Mouse (Mus musculus): ENCODE data around the gene Lnpk. TPM values are rescaled to one million over a fixed set of nuclear protein-coding genes. Genes with fewer than 3 reads are reported as not detected.
A peak's percentile ranks its signal among the peaks of the same experiment; 100 is the strongest.

Gene Lnpk
- total RNA-seq (2021) = 10 to 100 TPM; 17.9 to 20.9 TPM

- intact Hi-C loops (cut with DNase I) = no loop called here
- DNase-seq (ENCODE audit: low spot score) = peak; percentile 86
Observed at GRCm38 (mm10) chr2:74578843-74579489, at the start of gene Lnpk. Gene Lnpk, minus strand, starts transcription at chr2:74579435.

DNA sequence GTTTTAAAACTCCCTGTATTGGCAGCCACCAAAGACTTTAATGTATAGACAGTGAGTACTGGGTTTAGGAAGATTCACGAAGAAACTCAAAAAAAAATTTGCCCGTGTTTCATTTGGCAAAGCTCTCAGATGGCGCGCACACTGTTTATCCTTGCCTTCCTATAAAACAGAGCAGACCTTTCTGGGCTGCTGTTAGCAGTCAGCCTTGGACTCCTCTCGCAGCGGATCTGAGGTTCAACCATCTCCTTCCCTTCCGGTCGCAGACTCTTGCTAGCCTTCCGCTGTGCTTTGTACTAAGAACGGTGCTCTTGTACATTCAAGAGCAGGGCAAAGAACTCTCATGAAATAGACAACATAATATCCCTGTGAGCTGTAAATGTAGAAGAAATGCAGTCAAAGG is 41.1 kb upstream of the Lnpk start:
- no peak for DNase-seq (ENCODE audit: low spot score)
- intact Hi-C loops (cut with DNase I) = no loop called here

- no peak for DNase-seq (ENCODE audit: low spot score)
- intact Hi-C loops (cut with DNase I) = no loop called here
Observed at GRCm38 (mm10) chr2:74619676-74620246, 40.5 kb upstream of the Lnpk start.

GRCm38 (mm10) chr2:74617706-74618105 is 38.5 kb upstream of the Lnpk start:
- intact Hi-C loops (cut with DNase I) = no loop called here
- DNase-seq (ENCODE audit: low spot score) = no peak

GRCm38 (mm10) chr2:74611406-74611805 is 32.2 kb upstream of the Lnpk start:
- DNase-seq (ENCODE audit: low spot score) = no peak
- intact Hi-C loops (cut with DNase I) = no loop called here

DNA sequence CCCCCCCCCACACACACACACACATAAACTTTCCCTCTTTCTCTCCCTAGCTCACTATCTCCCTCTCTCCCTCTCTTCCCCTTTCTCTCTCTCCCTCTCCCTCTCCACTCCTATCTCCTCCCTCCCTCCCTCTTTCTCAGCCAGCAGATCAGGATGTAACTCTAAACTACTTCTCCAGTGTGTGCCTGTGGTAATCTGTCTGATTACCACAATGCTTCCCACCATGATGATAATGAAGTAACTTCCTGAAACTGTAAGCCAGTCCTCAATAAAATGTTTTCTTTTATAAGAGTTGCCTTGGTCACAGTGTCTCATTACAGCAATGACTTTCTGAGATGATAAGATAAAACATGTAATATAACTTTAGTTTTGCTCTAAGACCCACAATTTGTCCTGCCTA is 30.1 kb upstream of the Lnpk start:
- intact Hi-C loops (cut with DNase I) = no loop called here
- DNase-seq (ENCODE audit: low spot score) = no peak

DNA sequence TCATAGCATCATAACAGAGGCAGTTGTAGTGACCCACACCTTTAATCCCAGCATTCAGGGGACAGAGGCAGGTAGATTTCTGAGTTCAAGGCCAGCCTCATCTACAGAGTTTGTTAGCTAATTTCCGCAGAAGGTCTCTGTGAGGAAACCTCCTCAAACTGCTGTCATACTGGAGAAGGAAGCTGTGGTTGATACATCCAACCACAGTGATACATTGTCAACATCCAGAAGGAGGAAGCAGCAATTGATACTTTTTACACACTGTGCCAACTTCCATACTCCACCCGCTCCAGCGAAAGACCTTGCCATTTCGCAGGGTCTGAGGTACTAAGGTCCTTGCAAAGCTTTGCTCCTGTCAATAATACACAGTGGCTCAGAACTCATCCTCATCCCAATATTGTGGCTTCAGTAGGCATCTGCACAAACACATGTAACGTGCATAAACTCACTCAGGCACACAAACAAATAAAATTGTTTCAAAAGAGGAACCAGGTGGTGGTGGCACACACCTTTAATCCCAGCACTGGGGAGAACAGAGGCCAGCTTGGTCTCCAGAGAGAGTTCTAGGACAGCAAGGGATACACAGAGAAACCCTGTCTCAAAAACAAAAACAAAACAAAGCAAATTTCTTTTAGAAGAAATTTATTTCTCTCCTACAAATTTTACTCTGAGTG is 27.0 kb upstream of the Lnpk start:
- intact Hi-C loops (cut with DNase I) = no loop called here
- no peak for DNase-seq (ENCODE audit: low spot score)

- no peak for DNase-seq (ENCODE audit: low spot score)
- intact Hi-C loops (cut with DNase I) = no loop called here
Observed at GRCm38 (mm10) chr2:74604011-74604410, 24.8 kb upstream of the Lnpk start.

- intact Hi-C loops (cut with DNase I) = no loop called here
Observed at GRCm38 (mm10) chr2:74602483-74602882, 23.2 kb upstream of the Lnpk start.

DNA sequence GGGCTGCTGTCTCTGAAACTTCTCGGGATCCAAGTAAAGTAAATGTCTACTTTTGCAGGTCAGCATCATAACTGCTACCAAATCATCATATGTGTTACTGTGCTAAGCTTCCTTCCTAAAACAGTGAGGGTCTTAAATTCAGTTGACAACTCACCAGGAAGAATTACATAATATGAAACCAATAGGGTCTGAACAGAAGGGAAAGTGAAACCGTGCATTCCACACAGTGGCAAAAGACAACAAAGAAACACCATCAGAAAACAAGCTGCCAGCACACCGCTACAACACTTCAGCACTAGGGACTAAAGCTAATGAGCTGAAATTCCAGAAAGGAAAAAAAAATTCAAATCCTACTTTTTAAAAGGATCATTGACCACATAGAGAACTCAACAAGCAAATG is 17.9 kb upstream of the Lnpk start:
- intact Hi-C loops (cut with DNase I) = no loop called here
- no peak for DNase-seq (ENCODE audit: low spot score)

More at GRCm38 (mm10) chr2:74602483-74602882, 23.2 kb upstream of the Lnpk start:
- no peak for DNase-seq (ENCODE audit: low spot score)

DNA sequence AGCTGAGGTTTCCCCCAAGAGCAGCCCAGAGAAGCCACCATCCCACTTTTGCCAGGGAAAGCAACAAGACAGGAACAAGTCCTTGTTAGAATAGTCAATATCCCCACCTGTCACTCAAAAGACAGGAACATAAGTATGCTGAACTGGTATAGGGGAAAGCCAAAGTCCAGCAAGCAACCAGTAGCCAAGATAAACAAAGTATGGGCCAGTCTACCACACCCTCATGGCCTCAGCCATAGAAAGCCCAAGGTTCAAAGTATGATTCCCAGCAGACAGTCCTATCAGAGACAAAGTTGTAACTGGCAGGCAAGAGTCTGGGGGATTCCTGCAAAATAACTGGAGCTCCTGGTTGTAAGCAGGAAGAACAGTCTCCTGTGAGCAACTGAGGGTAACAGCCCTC is 16.9 kb upstream of the Lnpk start:
- DNase-seq (ENCODE audit: low spot score) = no peak
- intact Hi-C loops (cut with DNase I) = no loop called here

DNA sequence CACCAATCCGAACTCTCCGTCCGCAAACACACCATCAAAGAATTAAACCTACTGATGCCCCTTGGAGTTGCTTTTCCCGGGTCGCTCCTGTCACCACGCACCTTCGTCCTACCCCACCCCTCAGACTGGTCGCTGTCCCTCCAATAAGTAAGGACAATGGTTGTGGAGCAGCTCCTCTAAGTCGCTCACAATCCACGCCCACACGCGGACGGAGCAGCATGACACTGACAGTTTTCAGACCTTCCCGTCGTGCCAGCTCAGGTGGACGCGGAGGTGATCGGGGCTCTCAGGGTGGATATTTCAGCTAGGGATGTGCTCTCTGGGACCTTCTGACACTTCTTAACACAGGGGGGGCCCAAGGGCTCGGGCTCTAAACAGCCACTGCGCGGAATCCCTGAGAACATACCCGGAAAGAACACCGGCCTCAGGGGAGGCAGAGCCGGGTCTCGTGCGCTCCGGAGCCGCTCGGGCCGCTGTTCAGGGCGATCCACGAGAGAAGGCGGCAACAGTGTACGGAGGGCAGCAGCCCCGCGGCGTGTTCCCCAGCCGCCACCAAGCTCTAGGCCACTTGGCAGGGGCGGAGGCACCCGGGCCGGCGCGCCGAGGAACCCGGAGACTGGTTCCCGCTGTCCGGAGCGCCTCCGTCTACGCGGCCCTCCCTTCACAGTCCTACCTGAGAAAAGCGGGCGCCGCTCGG is 941 bp downstream of the Lnpk start:
- intact Hi-C loops (cut with DNase I) = no loop called here
- DNase-seq (ENCODE audit: low spot score) = no peak

DNA sequence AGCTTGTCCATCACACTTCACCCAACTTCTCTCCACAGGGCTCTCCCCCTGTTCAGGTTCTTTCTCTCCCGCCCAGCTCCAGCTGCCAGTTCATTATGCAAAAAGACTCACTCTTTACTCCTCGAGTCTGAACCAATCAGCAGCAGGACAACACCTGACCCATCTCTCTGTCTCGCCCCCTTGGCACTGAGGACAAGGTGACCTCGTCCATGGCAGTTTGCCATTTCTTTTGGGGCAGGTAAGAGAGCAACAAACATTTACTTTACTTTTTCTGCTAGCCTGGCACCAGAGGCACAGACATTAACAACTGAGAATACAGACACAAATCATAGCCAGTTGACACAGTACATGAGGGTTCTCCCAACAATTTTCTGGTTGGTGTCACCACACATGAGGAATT is 8.8 kb downstream of the Lnpk start:
- no peak for DNase-seq (ENCODE audit: low spot score)
- intact Hi-C loops (cut with DNase I) = no loop called here

DNA sequence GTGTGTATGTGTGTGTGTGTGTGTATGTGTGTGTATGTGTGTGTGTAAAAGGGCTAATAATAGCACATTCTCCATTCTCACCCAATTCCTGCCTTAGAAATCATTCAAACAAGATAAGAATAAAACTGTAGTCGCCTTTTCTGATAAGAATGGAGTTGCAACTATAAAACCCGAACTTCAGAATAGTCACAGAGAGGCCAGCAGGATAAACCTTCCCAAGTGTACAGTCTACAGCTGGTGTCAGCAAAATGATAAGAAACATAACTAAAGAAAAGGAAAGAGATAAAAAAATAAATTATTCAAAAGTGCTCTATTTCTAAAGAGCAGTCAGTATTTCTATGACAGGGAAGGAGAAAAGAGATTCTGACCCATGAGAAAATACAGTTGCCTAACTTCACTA is 19.4 kb downstream of the Lnpk start:
- intact Hi-C loops (cut with DNase I) = no loop called here
- no peak for DNase-seq (ENCODE audit: low spot score)

DNA sequence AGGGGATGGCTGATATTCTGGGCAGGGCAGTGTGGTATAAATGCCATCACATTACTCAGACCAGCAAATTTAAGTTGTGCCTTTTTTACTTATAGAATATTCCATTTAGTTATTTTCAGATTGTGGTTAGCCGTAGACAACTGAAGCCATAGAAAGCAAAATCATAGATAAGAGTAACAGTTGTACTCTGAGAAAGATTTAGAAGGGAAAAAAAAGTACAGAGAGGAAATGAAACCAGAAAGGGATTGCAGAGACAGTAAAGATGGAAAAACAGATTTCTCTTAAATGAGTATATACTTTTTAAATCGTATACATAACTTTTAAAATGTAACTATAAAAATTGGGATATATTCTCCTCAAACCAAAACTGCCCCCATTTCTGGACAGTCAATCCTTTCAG is 20.1 kb downstream of the Lnpk start:
- intact Hi-C loops (cut with DNase I) = no loop called here

GRCm38 (mm10) chr2:74557451-74557850 is 21.8 kb downstream of the Lnpk start:
- intact Hi-C loops (cut with DNase I) = no loop called here
- DNase-seq (ENCODE audit: low spot score) = no peak

More for the DNA sequence above, 20.1 kb downstream of the Lnpk start:
- no peak for DNase-seq (ENCODE audit: low spot score)

DNA sequence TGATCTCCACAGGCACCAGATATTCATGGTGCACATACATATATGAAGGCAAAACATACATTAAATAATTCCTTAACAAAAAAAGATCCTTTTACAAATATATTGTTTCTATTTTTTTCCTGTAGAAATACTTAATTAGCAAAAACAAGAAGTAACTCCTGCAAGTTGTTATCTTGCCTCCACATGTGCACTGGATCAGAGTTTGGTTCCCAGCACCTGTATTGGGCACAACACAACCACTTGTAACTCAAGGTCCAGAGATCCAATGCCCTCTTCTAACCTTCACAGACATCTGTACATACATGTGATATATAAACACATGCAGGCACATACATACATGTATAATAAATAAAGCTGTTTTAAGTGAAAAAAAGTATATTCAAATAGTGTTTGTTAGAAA is 27.3 kb downstream of the Lnpk start:
- intact Hi-C loops (cut with DNase I) = no loop called here
- no peak for DNase-seq (ENCODE audit: low spot score)

- no peak for DNase-seq (ENCODE audit: low spot score)
- intact Hi-C loops (cut with DNase I) = no loop called here
Observed at GRCm38 (mm10) chr2:74548306-74548705, 30.9 kb downstream of the Lnpk start.

DNA sequence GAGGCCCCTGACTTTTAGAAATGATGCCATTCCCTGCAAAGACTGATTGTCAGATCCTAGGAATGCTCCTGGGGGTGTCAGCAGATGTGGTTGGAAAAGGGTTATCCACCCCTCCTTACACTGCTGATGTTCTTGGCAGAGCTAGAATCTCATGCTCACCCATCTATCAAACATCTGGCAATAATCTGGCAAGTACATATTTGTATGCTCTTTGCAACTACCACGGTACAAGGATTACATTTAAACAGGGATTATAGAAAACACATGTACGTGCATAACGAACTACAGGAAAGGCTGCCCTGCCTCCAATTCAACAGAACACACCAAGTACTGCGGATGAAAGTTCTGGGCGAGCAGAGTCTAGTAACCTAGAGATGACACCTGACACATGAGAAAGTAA is 70.9 kb downstream of the Lnpk start:
- intact Hi-C loops (cut with DNase I) = no loop called here
- no peak for DNase-seq (ENCODE audit: low spot score)

DNA sequence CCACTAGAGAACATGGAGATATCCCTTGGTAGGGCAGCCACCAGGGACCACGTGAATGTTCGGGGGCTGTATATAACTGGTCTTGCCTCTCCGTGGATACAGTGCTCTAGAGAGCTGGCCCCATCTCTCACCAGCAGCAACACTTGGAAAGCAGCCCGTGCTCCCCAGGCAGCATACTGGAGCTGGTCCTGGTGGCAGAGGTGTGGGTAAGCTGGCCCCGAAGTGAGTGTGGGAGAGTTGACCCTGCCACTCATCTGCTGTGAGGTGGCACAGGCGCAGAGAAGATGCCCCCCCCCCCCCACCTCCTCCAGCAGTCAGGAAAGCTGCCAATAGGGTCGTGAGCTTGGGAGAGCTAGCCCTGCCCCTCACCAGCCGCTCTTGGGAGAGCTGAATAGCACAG is 72.8 kb downstream of the Lnpk start:
- no peak for DNase-seq (ENCODE audit: low spot score)
- intact Hi-C loops (cut with DNase I) = no loop called here

GRCm38 (mm10) chr2:74500307-74500706 is 78.9 kb downstream of the Lnpk start:
- DNase-seq (ENCODE audit: low spot score) = no peak
- intact Hi-C loops (cut with DNase I) = no loop called here
